Mouse (Mus musculus) neural tube, embryonic 15.5 days (tissue): ENCODE measurements around the gene Slc47a1. TPM values are rescaled to one million over a fixed set of nuclear protein-coding genes. Genes with fewer than 3 reads are reported as not detected.
"Not testable (repeated sequence)": the region's sequence is repeated elsewhere in the genome, so short reads cannot be mapped to it uniquely, and the experiment has no call there.

Experiments used
- ATAC-seq: fragments of 200-750 bp; cut with Nextera tagmentation; 2 replicates; pipeline ENCODE4 v1.8.0; 2017; ENCODE audit warnings: mild to moderate bottlenecking, moderate TSS enrichment, moderate library complexity; ENCODE audit not compliant: low FRiP score
- H3K27ac ChIP-seq: fragments of 300-500 bp; sonication (generic); replicated peaks from 2 replicates; pipeline ENCODE4 v1.5.1; 2015; ENCODE audit warnings: mild to moderate bottlenecking, inconsistent platforms
- H3K27me3 ChIP-seq: fragments of 300-500 bp; sonication (generic); replicated peaks from 2 replicates; pipeline ENCODE4 v1.6.1; 2015; ENCODE audit warnings: inconsistent platforms
- H3K36me3 ChIP-seq: fragments of 300-500 bp; sonication (generic); 2 replicates; pipeline ENCODE4 v1.6.1; 2015; ENCODE audit warnings: inconsistent platforms
- H3K4me1 ChIP-seq: fragments of 300-500 bp; sonication (generic); 2 replicates; pipeline ENCODE4 v1.6.1; 2015; ENCODE audit warnings: inconsistent platforms
- H3K4me2 ChIP-seq: fragments of 300-500 bp; sonication (generic); 2 replicates; pipeline ENCODE4 v1.6.1; 2015; ENCODE audit warnings: inconsistent platforms, mild to moderate bottlenecking, moderate library complexity
- H3K4me3 ChIP-seq: fragments of 300-500 bp; sonication (generic); replicated peaks from 2 replicates; pipeline ENCODE4 v1.5.1; 2015; ENCODE audit warnings: mild to moderate bottlenecking, inconsistent platforms
- H3K9ac ChIP-seq: fragments of 300-500 bp; sonication (generic); replicated peaks from 2 replicates; pipeline ENCODE4 v1.6.1; 2015; ENCODE audit warnings: mild to moderate bottlenecking, inconsistent platforms
- H3K9me3 ChIP-seq: fragments of 300-500 bp; sonication (generic); replicated peaks from 2 replicates; pipeline ENCODE4 v1.6.1; 2016; ENCODE audit warnings: inconsistent platforms
- WGBS: fragments of 180-500 bp; shearing (Covaris S2); methylation state at CpG from one replicate; pipeline ENCODE4 v1.1.7; 2015; ENCODE audit warnings: mixed read lengths; 5-methylcytosine and 5-hydroxymethylcytosine counted together
- polyA plus RNA-seq: library from polyadenylated mRNA; unstranded; fragments of >200 nt; fragmentation: Nextera tagmentation; extraction: Ambion mirVana; gene quantifications from 2 replicates; pipeline ENCODE4 v1.2.1, GENCODE M21; 2015

Slc47a1 gene
- polyA plus RNA-seq, 1 experiment from 2014 or later: 0.35 TPM

- Histone ChIP-seq H3K27me3 (no peaks in the 10 kb centered on the region), H3K9ac (peak overlapping the region; percentile 79), H3K4me2 (peak overlapping the region; percentile 50), H3K36me3 (no peaks in the 10 kb centered on the region), H3K4me1 (peaks cover 17% of the 10 kb centered on the region), H3K9me3 (no peaks in the 10 kb centered on the region), H3K4me3 (peak overlapping the region; percentile 77), H3K27ac (peak overlapping the region; percentile 100)
- under 1% methylated on average over 63 of the region's 64 CpGs for WGBS
- peak; percentile 95 for ATAC-seq
Measured at GRCm38 (mm10) chr11:61408184-61409027, 30.3 kb upstream of the Slc47a1 start.

- ATAC-seq: peak; percentile 95
- Histone ChIP-seq H3K9me3 (no peaks in the 10 kb centered on the region), H3K9ac (peak overlapping the region; percentile 79), H3K36me3 (no peaks in the 10 kb centered on the region), H3K4me2 (peak overlapping the region; percentile 50), H3K4me1 (peaks cover 17% of the 10 kb centered on the region), H3K27ac (peak overlapping the region; percentile 100), H3K4me3 (peak overlapping the region; percentile 77), H3K27me3 (no peaks in the 10 kb centered on the region)
- under 1% methylated on average over 39 of the region's 39 CpGs for WGBS
Measured at GRCm38 (mm10) chr11:61407638-61408183, 29.6 kb upstream of the Slc47a1 start.

GRCm38 (mm10) chr11:61401794-61402193 lies 23.6 kb upstream of the Slc47a1 start:
- no peak for ATAC-seq
- Histone ChIP-seq H3K9me3 (no peaks in the 10 kb centered on the region), H3K9ac (no peak overlapping the region), H3K4me1 (no peaks in the 10 kb centered on the region), H3K4me2 (no peak overlapping the region), H3K4me3 (no peak overlapping the region), H3K36me3 (no peaks in the 10 kb centered on the region), H3K27ac (no peak overlapping the region), H3K27me3 (no peaks in the 10 kb centered on the region)
- 81% methylated on average over 4 of the region's 4 CpGs for WGBS

- 90% methylated on average over 8 of the region's 8 CpGs for WGBS
- no peak overlapping the region for H3K9ac ChIP-seq
- no peak for ATAC-seq
Measured at GRCm38 (mm10) chr11:61400681-61401346, 22.7 kb upstream of the Slc47a1 start.

DNA sequence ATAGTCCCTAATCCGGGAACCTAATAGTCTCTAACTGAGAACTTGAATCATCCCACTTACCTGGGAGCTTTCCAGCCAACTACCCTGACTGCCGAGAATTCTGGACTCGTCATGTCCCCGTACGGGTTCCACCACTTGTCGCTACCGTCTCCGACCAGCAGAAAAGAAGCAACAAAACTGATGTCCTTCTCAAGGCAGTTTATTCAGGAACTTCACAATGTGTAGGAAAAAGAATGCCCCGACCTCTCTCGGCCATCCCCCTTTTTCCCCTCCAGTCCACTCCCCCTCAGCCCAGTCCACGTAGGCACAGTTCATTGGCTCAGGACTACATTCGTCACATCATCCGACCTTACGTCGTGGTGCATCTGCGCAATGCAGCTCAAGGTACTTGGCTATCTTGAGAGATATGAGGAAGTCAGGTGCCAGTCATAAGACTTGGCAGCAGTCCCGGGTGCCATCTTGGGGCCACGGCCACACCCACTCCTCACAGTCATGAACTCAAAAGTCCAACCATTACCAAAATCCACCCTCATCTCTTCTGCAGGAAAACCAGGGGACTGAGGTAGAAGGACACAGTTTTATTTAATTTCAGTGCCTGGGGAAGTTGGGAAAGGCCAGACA lies 19.4 kb upstream of the Slc47a1 start:
- not testable (repeated sequence) for H3K4me1 ChIP-seq, H3K9ac ChIP-seq, H3K27me3 ChIP-seq, H3K4me3 ChIP-seq, H3K27ac ChIP-seq, H3K36me3 ChIP-seq, ATAC-seq, H3K9me3 ChIP-seq, H3K4me2 ChIP-seq
- 94% methylated on average over 18 of the region's 18 CpGs for whole genome bisulfite sequencing

More at GRCm38 (mm10) chr11:61400681-61401346, 22.7 kb upstream of the Slc47a1 start:
- Histone ChIP-seq H3K4me3 (no peak overlapping the region), H3K4me2 (no peak overlapping the region), H3K27ac (no peak overlapping the region), H3K9me3 (no peaks in the 10 kb centered on the region), H3K27me3 (no peaks in the 10 kb centered on the region), H3K36me3 (no peaks in the 10 kb centered on the region), H3K4me1 (no peaks in the 10 kb centered on the region)

DNA sequence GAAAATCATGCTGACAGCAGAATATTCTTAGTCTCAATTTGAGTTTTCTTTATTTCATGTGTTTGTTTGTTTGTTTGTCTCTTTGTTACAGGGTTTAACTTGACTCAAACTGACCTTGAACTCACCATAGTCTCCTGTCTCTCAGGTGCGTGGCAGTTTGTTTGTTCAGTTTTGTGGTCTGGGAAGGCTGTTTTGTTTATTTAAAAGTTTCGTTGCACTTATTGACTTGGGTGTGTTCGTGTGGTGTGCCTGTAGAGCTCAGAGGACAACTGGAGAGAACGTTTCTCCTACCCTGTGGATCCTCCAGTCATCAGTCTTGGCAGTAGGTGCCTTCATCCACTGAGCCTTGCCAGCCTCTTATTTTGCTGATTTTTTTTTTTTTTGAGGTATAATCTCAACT lies 10.8 kb upstream of the Slc47a1 start:
- WGBS: 88% methylated on average over 4 of the region's 4 CpGs

DNA sequence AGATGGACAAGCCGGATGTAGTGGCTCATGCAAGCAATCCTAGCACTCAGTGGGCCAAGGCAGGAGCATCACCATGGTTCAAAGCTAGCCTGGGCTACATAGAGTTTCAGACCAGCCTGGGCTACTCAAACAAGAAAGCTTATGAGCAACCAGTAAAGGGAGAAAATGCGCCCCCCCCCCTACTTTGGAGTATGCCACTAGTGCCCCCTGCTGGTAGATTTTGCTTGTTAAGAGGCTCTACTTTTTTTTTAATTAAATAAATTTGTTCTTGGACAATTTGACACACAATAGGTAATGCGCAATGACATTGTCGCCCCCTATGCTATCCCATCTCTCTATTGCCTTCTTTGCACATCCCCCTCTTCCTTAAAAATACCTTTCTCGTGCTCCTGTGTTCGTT lies 9.9 kb upstream of the Slc47a1 start:
- no peaks in the 10 kb centered on the region for H3K9me3 ChIP-seq
- 68% methylated on average over 6 of the region's 6 CpGs for WGBS
- no peak overlapping the region for H3K4me2 ChIP-seq
- H3K27me3 ChIP-seq: no peaks in the 10 kb centered on the region
- no peak overlapping the region for H3K9ac ChIP-seq
- ATAC-seq: no peak
- H3K4me1 ChIP-seq: no peaks in the 10 kb centered on the region
- H3K27ac ChIP-seq: no peak overlapping the region
- H3K36me3 ChIP-seq: no peaks in the 10 kb centered on the region
- no peak overlapping the region for H3K4me3 ChIP-seq

More for the DNA sequence above, 10.8 kb upstream of the Slc47a1 start:
- H3K9ac ChIP-seq: no peak overlapping the region
- no peak overlapping the region for H3K27ac ChIP-seq
- no peaks in the 10 kb centered on the region for H3K9me3 ChIP-seq
- H3K36me3 ChIP-seq: no peaks in the 10 kb centered on the region
- no peak overlapping the region for H3K4me3 ChIP-seq
- H3K27me3 ChIP-seq: no peaks in the 10 kb centered on the region
- no peak overlapping the region for H3K4me2 ChIP-seq
- ATAC-seq: no peak
- H3K4me1 ChIP-seq: no peaks in the 10 kb centered on the region

- 72% methylated on average over 6 of the region's 6 CpGs for WGBS
- no peak overlapping the region for H3K4me3 ChIP-seq
- no peak for ATAC-seq
- H3K9me3 ChIP-seq: no peaks in the 10 kb centered on the region
- H3K9ac ChIP-seq: no peak overlapping the region
- H3K36me3 ChIP-seq: no peaks in the 10 kb centered on the region
- no peak overlapping the region for H3K4me2 ChIP-seq
- no peaks in the 10 kb centered on the region for H3K4me1 ChIP-seq
- no peak overlapping the region for H3K27ac ChIP-seq
- no peaks in the 10 kb centered on the region for H3K27me3 ChIP-seq
Measured at GRCm38 (mm10) chr11:61387233-61387632, 9.1 kb upstream of the Slc47a1 start.

DNA sequence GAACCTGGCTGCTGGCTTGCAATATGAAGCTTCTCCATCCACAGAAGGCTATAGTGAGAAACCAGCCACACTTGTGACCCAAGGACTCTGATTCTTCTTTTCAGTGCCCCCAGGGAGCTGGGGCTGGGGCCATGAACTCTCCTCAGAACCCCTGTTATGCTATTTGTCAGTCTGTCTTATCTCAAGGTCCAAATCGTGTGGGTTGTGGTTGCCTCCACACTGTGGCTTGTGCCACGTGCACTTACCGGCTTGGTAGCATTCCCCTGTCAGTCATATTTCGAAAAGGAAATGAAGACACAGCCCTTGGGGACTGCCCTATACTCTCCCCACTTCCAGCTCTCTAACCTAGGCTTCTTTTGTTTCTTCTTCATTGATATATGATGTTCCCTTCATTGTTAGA lies 7.6 kb upstream of the Slc47a1 start:
- Histone ChIP-seq H3K9me3 (no peaks in the 10 kb centered on the region), H3K4me1 (no peaks in the 10 kb centered on the region), H3K27ac (no peak overlapping the region), H3K27me3 (no peaks in the 10 kb centered on the region), H3K4me3 (no peak overlapping the region), H3K9ac (no peak overlapping the region), H3K4me2 (no peak overlapping the region), H3K36me3 (no peaks in the 10 kb centered on the region)
- WGBS: 80% methylated on average over 4 of the region's 4 CpGs
- ATAC-seq: no peak

GRCm38 (mm10) chr11:61381272-61381671 lies 3.1 kb upstream of the Slc47a1 start:
- ATAC-seq: no peak
- 94% methylated on average over 1 of the region's 1 CpGs for WGBS
- no peak overlapping the region for H3K27ac ChIP-seq
- no peaks in the 10 kb centered on the region for H3K36me3 ChIP-seq
- H3K9me3 ChIP-seq: no peaks in the 10 kb centered on the region
- H3K27me3 ChIP-seq: peaks cover 27% of the 10 kb centered on the region
- no peak overlapping the region for H3K4me3 ChIP-seq
- H3K4me2 ChIP-seq: no peak overlapping the region
- no peak overlapping the region for H3K9ac ChIP-seq
- peaks cover 7% of the 10 kb centered on the region; the same call in 1 of the 2 replicates for H3K4me1 ChIP-seq

DNA sequence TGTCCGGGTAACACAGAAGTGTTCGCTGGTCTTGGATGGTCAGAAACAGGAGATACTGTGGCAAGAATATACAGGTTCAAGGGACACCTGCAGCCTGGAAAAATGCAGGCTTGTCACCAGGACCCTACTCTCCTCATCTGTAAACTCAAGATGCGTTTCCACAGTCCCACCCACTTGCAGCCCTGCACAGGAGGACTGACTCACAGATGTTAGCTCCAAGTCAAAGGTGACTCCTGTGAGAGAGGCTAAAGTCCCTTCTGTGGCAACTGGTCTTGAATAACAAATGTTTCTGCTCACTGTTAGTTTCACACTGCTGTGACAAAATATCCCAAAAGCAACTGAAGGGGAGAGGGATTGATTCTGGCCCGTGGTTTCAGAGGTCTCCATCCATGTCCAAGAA lies 506 bp upstream of the Slc47a1 start:
- Histone ChIP-seq H3K9me3 (no peaks in the 10 kb centered on the region), H3K4me2 (no peak overlapping the region), H3K36me3 (no peaks in the 10 kb centered on the region), H3K27ac (no peak overlapping the region), H3K27me3 (peaks cover 32% of the 10 kb centered on the region), H3K4me1 (peaks cover 7% of the 10 kb centered on the region; the same call in 1 of the 2 replicates), H3K9ac (no peak overlapping the region), H3K4me3 (no peak overlapping the region)
- 78% methylated on average over 4 of the region's 4 CpGs for WGBS
- ATAC-seq: no peak
